Mouse (Mus musculus) right cerebral cortex, postnatal 10 days (tissue): Measurements from ENCODE around the gene Aftph.
"Not testable (repeated sequence)": the region's sequence is repeated elsewhere in the genome, so short reads cannot be mapped to it uniquely, and the experiment has no call there.

Source experiments
- DNase-seq, 2 experiments: peaks; one replicate each; pipeline ENCODE4 v3.0.0; 2021; ENCODE audit warnings: low spot score in 2 of 2

The Aftph gene

GRCm38 (mm10) chr11:20741201-20742100 is at the start of gene Aftph:
Aftph (minus strand) TSS chr11:20741589.
- DNase-seq, result peak; percentile 99

GRCm38 (mm10) chr11:20789015-20789414 is 47.6 kb upstream of the Aftph start:
- DNase-seq, result no peak

GRCm38 (mm10) chr11:20788070-20788469 is 46.7 kb upstream of the Aftph start:
- DNase-seq, result no peak

- no peak for DNase-seq
These were observed 44.8 kb upstream of the Aftph start for GRCm38 (mm10) chr11:20786191-20786590.

GRCm38 (mm10) chr11:20785186-20785585 is 43.8 kb upstream of the Aftph start:
- no peak for DNase-seq

GRCm38 (mm10) chr11:20784776-20785175 is 43.4 kb upstream of the Aftph start:
- no peak for DNase-seq

- no peak for DNase-seq
These were observed 42.1 kb upstream of the Aftph start for GRCm38 (mm10) chr11:20783467-20783866.

- DNase-seq, result no peak
These were observed 41.2 kb upstream of the Aftph start for GRCm38 (mm10) chr11:20782620-20783019.

- no peak for DNase-seq
These were observed 38.9 kb upstream of the Aftph start for GRCm38 (mm10) chr11:20780312-20780711.

- DNase-seq, result no peak
These were observed 37.6 kb upstream of the Aftph start for GRCm38 (mm10) chr11:20778861-20779563.

- no peak for DNase-seq
These were observed 36.9 kb upstream of the Aftph start for GRCm38 (mm10) chr11:20778298-20778697.

GRCm38 (mm10) chr11:20776668-20777067 is 35.3 kb upstream of the Aftph start:
- DNase-seq, result no peak

GRCm38 (mm10) chr11:20772642-20773041 is 31.3 kb upstream of the Aftph start:
- no peak for DNase-seq

GRCm38 (mm10) chr11:20771827-20772226 is 30.4 kb upstream of the Aftph start:
- not testable (repeated sequence) for DNase-seq

- not testable (repeated sequence) for DNase-seq
These were observed 20.6 kb upstream of the Aftph start for GRCm38 (mm10) chr11:20761984-20762383.

GRCm38 (mm10) chr11:20750573-20750972 is 9.2 kb upstream of the Aftph start:
- no peak for DNase-seq

- no peak for DNase-seq
These were observed 2.0 kb upstream of the Aftph start for GRCm38 (mm10) chr11:20743353-20743752.

GRCm38 (mm10) chr11:20742361-20742897 is 1.0 kb upstream of the Aftph start:
- DNase-seq, result peak; percentile 66 to 76

- DNase-seq, result peak; percentile 42 to 58
These were observed 748 bp downstream of the Aftph start for GRCm38 (mm10) chr11:20740481-20741200.

GRCm38 (mm10) chr11:20734066-20734465 is 7.3 kb downstream of the Aftph start:
- DNase-seq, result no peak

GRCm38 (mm10) chr11:20733486-20734030 is 7.8 kb downstream of the Aftph start:
- no peak for DNase-seq

- DNase-seq, result no peak
These were observed 12.0 kb downstream of the Aftph start for GRCm38 (mm10) chr11:20729403-20729802.
